Mouse (Mus musculus): Measurements from ENCODE around the gene Hoxa7.

Gene Hoxa7

DNA sequence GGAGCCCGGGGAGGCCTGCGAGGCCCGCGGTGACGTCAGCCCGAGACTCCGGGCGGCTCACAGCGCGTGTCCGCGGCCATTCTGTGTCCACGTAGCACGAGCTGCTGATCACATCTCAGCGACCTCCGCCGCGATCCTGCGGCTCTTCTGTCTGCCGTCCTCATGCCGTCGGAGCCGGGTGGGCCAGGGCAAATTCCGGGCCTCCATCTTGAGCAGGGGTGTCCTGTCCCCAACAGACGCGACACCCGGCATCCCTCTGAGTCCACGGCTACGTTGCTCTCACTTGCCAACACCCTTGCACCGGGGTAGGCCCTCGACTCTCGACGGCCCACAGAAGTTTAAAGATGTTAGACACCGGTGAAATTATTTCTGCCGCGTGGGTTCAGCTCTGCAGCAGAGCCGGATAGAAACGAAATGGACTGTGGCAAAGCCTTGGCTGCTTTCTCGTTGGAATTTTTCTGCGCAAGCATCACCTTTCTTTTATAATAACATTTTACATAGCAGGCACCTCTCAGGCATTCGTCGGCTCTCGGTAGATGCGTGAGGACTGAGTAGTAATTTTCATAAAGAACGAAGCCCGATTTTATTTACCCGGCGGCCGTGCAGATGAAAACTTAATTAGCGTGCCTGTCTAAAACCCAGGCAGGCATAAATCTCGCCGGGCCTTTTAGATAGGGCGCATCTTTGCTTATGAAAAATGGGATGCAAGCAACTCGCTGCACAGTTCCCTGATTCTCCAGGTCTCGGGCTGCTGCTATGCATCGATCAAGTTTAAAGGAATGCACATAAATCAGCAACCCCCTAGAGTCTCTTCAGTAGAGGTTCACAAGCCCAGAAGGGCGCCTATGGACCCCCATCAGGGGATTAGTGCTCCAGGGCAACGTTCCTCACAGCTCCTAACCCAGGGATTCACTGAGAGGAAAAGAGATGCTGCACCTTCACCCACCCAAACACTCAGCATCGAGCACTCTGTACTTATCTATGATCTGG is 32.2 kb upstream of the Hoxa7 start:
- DNase-seq (ENCODE audit: extremely low spot score) = no peak

DNA sequence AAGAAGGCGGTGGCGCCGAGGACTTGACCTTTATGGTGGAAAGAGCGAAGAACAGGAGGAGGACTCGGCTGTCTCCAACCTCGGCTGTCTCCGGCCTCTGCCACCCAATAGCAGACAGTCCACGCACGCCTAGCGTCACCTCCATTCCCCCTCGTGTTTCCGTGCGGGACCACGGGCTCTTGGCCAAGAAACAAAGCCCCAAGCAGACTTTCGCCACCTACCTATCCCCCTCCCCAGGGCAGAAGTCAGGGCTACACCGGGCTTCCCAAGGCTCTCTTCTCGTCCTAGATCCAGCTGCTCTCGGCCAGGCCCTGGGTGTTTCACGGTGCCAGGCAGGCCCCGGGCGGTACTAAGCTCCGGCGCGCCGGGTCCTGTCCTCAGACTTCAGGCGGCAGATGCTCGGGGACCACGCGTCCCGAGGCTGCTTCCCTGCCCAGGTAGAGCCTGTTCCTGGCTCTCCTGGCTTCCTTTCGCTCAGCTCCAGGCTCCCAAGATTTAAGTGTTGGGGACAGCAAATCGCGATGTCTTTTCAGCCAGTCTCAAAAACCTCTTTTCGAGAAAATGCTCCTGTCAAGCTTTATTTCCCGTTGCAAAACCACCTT is 31.2 kb upstream of the Hoxa7 start:
- DNase-seq (ENCODE audit: extremely low spot score) = no peak

DNA sequence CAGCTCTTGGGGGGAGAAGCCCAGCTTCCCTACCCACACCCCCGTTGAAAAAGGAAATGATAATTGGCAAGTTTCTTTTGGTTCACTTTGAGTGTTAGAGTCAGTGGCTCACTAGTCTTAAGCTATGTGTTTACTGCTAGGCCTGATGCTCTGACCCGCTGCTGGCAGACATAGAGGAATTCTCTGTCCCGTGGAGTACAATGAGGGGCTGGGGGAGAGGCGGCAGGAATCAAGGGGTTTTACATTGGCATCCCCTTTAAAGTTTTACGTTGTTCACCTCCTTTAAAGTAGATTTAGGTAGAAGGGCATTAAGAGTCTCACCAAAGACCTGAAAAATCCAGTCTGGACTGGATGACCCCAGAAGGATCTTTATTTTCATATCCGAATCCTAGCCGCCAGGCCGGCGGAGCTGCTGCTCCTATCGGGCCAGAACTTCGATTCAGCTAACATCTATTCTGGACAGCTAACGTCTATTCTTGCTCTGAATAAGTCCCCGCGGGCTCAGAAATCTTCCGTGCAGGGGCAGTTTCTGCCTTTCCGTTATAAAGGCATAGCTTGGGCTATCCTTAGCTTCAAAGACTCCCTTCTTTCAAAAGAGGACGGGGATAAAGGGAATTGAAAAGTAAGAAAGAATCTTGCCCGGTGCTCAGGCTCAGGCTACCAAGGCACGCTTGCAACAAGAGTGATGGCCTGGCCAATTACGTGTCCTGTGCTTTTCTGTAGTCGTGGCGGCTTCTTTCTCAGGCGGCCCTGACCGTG is 30.5 kb upstream of the Hoxa7 start:
- no peak for DNase-seq (ENCODE audit: extremely low spot score)

DNA sequence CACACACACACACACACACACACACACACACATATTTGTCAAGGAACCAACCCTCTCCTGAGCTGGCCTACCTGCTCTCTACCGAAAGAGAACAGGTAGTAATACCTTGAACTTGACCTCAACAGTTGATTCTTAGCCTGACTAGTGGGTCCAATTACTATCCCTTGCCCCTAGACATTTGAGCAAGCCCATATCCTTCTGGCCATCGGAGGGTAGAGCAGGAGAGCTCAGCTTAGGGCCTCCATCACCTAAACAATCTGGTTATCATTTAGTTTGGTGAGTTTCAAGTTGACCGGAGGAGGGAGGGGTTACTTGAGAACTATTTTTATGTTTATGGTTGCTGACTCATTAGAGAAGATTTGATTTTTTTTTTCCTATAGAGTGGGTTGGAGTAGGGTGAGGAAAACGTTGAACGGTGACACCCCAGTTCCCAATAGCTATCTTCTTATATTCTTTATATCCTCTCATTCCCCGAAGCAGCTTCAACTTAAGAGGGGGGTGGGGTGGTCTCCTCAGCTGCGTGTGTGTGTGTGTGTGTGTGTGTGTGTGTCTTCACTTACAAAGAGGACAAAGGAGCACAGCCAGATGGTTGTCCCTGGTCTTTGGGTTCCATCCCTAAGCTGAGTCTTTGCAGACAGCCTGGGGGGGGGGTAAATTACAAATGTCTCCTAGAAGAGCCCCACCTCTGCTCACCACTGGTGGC is 29.7 kb upstream of the Hoxa7 start:
- DNase-seq (ENCODE audit: extremely low spot score) = no peak

DNA sequence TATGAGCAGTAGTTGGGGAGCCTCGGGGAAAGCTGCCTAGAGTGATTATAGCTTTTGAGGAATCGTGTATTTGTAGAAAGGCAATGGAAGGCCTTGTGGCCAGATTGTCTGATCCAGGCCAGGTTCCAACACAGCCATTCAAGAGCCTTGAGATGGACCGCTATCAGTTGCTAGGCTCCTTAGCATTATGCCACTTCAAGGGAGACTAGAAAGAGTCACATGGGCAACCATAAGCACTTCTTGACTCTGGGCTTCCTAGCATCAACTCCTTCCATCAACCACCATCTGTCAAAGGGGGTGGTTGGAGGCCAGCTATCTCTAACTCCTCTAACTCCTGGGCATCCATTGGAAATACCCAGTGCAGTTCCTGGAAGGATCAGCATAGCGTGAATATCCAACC is 28.2 kb upstream of the Hoxa7 start:
- no peak for DNase-seq (ENCODE audit: extremely low spot score)

DNA sequence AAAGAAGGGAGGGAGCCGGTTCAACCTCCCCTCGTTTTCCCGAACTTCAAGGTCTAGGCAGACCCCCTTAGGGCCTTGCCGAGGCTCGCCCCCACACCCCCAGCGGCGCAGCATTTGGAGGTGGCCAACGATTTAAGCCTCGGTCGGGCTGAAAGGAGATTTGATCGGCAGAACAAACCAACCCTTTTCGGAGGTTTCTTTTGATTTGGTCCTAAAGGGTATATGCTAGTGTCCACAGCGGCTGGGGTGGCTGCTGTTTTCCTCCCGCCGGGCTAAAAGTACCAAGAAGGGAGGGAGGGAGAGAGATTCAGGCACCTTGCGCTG is 27.7 kb upstream of the Hoxa7 start:
- no peak for DNase-seq (ENCODE audit: extremely low spot score)

DNA sequence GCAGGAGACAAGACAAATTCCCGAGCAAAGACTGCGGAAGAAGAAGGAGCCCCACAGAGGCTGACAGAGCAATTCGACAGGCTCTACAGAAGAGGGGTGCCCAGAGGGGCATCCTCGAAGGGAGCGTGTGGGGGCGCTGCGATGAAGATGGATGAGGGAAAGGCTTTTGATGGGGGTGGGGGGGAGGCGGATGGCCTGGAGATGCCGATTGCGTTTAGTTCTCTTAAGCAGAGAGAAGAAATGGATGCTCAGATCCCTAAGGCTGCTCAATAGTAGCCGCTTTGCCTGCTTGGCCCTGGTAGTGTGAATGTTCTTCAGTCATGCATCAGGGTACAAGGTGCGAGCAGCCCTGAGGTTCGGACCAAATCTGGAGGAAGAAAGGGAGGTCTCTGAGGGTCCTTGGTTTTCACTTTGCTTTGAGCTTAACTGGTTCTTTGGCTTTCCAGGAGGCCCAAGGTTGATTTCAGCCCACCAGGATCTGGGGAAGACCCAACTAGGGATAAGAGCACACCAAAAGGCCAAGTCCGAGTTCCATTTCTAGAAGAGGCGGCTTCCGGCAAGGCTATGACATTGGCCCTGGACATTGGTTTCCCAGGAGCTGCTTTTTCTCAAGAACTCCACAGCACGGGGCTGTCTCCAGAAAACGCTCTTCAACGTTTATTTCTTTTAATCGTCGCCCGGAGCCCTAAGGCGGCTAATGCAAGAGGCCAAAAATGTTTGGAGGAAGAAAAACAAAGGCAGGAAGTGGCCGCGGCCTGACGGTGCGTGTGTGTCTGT is 27.2 kb upstream of the Hoxa7 start:
- DNase-seq (ENCODE audit: extremely low spot score) = no peak

DNA sequence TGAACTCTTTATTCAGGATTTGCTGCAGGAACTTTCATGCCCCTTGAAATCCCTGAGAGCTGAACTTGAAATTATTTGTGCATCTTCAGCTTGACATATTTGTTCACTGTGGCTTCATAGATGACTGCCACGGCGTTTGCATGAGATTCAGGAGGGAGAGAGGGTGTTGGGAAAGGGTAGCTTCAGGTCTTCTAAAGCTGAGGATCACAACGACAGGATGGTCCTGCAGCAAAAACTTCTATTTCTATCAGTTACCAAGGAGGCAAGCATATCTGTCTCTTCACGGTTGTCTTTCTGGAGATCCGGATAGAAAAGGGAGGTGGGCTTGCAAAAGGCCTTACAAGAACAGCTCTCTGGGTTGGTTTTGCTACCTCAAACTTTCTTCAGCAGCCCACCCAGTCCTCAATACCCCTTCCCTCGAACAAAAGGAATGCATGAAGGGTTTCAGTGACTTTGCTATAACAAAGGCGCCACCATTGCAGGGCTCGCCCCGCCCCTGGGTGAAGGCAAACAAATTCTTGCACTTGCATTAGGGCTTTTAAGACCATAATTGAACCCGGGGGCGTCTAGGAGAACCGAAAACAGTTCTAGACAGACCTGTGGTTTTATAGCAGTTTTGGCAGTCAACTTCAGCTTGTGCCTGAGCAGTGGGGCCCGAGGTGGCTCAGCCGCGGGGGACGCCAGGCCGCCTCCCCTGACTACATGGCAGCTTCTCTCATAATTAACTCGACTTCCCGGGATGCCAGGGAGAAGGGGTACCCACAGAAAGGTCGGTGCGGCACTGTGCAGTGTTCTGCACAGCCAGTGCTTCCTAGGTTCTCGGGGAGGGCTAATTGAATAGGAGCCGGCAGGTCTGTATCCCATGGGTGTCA is 26.3 kb upstream of the Hoxa7 start:
- DNase-seq (ENCODE audit: extremely low spot score) = no peak

DNA sequence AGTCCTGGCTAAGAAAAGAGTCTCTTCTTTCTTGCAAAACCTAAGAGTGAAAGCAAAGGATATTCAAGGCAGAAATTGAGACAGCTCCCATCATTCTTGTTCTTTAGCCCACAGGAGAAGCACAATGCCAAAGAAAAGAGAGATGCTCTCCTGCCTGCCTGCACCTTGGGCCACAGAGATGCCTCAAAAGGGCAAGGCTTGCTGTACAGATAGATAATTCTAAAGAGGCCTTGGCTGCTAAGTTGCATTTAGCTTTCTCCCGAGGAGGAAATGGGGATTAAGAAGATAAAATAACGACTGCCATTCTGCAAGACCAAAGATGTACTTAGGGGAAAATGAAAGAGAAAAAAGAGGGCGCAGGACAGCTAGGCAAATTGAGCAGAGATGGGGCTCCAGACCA is 25.3 kb upstream of the Hoxa7 start:
- DNase-seq (ENCODE audit: extremely low spot score) = no peak

DNA sequence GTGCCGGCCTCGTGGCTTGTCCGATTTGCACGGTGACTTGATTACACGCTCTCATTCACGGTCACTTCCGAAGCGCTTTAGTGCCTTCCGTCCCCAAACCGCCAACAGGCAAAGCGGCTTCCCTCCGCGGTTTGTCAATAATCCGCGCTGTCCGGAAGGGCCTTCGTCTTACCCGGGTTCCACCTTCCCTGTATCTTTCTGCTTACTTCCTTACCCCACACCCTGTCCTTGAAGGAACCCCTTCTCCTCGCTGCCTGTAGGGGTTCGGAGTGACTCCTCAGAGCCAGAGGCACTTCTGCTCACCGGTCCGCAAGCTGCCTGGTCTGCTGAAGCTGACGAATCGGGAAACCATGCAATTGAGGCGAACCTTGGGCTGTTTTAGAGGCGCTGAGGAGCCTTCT is 24.7 kb upstream of the Hoxa7 start:
- DNase-seq (ENCODE audit: extremely low spot score) = no peak

DNA sequence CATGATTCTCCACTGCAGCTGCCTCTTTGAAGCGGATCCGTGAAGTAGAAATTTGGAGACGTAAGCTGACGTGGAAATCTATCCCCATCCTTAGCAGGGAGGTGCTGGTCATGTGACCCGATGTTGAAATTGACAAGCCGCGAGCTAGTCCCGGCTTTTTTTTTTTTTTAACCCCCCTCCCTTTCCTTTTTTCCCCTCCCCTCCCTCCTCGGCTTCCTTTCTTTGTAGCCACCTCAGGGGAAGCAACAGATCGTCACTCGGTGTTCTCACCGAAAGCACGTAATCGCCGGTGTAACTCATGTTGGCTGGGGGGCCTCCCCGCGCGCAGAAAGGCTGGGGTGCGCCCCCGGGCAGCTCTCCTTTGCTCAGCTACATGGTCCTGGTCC is 24.1 kb upstream of the Hoxa7 start, which contains the start of gene Hoxa11:
Gene Hoxa11 (minus strand): TSS at position 54 of the 386 bp plus-strand sequence.
- DNase-seq (ENCODE audit: extremely low spot score) = no peak

DNA sequence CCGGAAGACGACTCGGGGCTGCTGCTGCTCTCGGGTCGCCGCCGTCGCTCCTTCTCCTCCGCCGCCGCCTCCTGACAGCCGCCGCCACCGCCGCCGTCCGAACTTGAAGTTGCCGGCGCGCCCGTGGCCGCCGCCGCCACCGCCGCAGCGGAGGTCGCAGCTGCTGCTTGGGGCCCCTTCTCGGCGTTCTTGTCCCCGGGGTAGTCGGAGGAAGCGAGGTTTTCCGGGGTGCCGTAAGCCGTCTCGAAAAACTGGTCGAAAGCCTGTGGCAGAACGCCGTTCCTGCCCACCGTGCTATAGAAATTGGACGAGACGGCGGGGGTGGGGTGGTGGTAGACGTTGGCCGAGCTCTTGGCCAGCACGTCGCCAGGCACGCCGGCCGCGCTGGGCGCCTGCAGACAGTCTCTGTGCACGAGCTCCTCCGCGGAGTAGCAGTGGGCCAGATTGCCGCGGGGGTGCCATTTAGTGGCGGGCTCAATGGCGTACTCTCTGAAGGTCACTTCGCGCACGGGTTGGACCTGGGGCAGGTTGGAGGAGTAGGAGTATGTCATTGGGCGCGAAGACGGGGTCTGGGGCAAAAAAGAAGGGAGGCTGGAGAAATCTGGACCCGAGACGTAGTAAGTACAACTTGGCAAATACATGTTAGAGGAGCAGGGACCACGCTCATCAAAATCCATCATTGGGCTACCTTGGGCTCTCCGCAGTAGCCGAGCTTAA is 23.5 kb upstream of the Hoxa7 start:
- peak; percentile 64 for DNase-seq (ENCODE audit: extremely low spot score)

DNA sequence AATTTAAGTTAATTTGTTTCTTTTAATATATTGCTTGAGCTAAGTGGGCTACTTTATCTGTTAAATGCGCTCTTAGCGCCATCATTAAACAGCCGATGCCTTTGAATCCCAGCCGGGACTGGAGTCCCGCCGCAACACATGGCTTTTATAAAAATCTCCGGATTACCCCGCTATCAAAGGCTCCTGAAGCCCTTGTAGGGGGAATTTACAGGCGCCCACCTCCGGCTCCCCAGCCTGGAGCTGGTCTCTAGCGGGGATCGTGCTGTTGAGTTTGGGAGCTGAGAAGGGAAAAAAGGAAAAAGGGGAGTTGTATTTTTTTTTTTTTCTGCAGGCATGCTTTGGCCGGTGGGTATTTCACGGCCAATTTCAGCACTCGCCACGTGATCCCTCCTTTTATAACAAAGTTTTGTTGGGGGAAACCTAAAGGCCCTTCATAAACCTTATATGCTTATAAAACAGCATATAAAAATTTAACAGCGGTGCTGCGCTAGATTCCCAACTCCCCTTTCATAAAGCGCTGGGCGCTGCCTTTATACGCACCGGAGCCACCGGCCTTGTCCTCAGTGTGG is 22.9 kb upstream of the Hoxa7 start:
- no peak for DNase-seq (ENCODE audit: extremely low spot score)

DNA sequence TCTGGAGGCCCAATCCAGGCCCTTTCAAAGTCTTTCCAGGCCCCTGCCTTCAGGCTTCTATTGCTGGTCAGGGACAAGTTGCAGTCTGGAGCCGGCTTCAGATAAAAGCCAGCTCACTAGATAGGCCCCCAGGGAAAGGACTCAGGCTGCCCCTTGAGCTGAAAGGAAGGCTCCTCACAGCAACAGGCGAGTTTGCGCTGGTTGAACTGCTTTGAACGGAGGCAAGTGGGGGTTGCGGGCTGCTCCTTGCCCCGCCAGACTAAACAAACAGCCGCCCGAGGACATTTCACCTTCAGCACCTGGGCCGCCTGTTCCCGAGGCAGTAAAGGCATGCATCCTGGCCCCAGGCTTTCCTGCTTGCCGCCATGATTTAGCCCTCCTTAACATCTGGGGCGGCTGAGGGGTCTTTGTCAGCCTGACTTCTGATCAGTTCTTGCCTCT is 22.0 kb upstream of the Hoxa7 start:
- no peak for DNase-seq (ENCODE audit: extremely low spot score)

DNA sequence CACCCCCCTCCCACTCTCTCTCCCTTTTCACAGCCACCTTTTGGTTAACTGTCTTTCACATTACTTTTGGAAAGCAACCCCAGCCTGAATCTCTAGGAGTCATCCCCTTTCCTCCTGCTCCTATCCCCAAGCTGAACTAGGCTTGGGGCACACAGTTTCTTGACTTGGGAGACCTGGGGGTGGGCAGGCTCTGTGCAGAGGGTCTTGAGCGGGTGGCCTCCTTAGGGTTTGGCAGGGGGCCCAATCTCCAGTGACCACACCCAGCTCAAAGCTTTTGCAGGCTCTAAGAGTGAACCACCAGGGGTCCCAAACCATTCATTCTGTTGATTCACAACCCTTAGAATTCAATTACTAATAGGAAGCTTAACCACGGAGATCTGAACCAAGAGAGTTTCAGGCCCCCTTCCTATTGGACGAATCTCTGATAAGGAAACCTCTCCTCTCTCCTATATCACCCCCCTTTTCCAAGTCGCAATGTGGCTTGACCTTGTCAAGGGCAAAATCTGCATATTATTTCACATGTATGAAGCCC is 21.2 kb upstream of the Hoxa7 start:
- no peak for DNase-seq (ENCODE audit: extremely low spot score)

DNA sequence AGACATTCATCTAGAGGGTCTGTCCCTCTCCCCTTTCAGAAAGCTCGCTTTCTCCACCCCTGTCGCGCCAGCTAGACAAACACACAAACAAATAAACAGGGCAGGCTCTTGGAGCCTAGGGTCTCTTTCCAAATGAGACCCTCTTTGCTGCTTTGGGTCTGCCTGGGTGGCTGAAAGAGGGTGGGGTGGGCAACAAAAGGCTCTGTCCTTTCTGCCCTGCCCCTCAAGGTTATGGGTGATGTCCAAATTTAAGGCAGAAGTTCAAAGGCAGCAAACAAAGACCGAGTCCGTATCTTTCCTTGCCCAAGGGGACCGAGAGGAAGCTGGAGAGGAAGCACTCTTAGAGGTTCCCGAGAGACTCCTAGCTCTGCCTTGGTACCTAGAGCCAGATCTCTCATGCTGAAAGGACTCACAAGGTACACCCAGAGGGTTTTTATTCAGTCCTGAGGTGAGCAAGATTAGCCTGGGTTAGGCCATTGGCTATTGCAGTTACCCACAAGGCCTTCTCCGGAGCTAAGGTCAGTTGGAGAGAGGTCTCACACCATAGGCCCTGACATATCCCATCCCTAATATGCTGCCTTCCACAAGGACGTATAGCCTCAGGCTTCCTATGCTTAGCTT is 19.5 kb upstream of the Hoxa7 start:
- DNase-seq (ENCODE audit: extremely low spot score) = no peak

DNA sequence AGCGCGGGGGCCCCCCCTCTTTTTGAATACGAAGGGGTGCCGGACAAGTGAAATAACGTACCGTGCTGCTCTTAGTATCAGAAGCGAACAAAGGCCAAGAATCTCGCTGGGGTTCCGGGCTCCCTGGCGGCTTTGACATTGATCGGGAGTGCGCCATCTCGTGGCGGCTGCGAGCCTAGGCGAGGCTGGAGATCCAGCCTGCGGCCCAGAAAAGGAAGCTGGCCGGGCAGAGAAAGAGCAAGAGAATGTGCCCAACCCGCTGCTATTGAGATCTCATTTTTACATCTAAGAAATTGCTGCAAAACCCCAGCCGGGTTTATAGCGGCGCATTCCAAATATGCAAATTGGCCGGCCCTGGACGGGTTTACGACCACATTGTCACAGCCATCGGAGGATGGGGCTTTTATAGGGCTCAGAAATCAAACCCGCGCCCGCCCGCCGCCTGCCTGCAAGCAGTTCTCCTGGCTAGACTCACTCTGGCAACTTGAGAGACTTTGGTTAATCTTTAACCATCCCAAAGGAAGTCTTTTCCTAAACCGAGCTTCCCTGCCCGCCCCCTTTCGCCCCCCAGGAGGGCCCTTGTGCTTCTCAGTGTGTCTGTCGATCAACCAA is 18.8 kb upstream of the Hoxa7 start, which contains the start of gene Hoxa10:
Gene Hoxa10 (minus strand): TSS at position 466 of the 612 bp plus-strand sequence.
- peak; percentile 89 for DNase-seq (ENCODE audit: extremely low spot score)

Measured in embryo, embryonic 9.5 days (tissue).